Mouse (Mus musculus) ES-Bruce4 (cell line): ENCODE measurements around the gene Mast4.

ENCODE experiments used
- CTCF ChIP-seq: IDR thresholded peaks from one replicate; pipeline ENCODE4 v1.8.1; 2011; ENCODE audit warnings: low read depth, low read length
- EP300 ChIP-seq: IDR thresholded peaks from 2 replicates; pipeline ENCODE4 v1.6.1; 2011; ENCODE audit warnings: low read depth, low read length; ENCODE audit not compliant: insufficient read depth
- POLR2A ChIP-seq: IDR thresholded peaks from one replicate; pipeline ENCODE4 v1.8.1; 2011; ENCODE audit warnings: low read length; ENCODE audit not compliant: insufficient read depth

GRCm38 (mm10) chr13:103014631-103015030 is 319.7 kb downstream of the Mast4 start:
- no peak for TF ChIP-seq POLR2A
- no peak for TF ChIP-seq CTCF
- no peak for TF ChIP-seq EP300
